Mouse (Mus musculus) bone marrow, adult 2 months (tissue): ENCODE results near the gene Rfx2. TPM values are rescaled to one million over a fixed set of nuclear protein-coding genes. Genes with fewer than 3 reads are reported as not detected.

Source experiments
- H3K27ac ChIP-seq: fragments of 200-500 bp; 2 replicates; pipeline ENCODE4 v1.5.1; 2012; ENCODE audit warnings: low read depth, mild to moderate bottlenecking, control low read depth, inconsistent platforms, low read length; ENCODE audit not compliant: control insufficient read depth, poor library complexity, insufficient read depth
- H3K4me1 ChIP-seq: fragments of 200-500 bp; 2 replicates; pipeline ENCODE4 v1.6.1; 2011; ENCODE audit warnings: low read length; ENCODE audit not compliant: control insufficient read depth, insufficient read depth
- H3K4me3 ChIP-seq: fragments of 200-500 bp; replicated peaks from 2 replicates; pipeline ENCODE3; 2011; ENCODE audit warnings: mild to moderate bottlenecking, low read depth, low read length, control low read depth; ENCODE audit not compliant: control insufficient read depth
- CTCF ChIP-seq: fragments of 200-500 bp; IDR thresholded peaks from 2 replicates; pipeline ENCODE4 v1.5.1; 2011; ENCODE audit warnings: low read length, control low read depth; ENCODE audit not compliant: control insufficient read depth, insufficient read depth
- POLR2A ChIP-seq: fragments of 200-500 bp; IDR thresholded peaks from 2 replicates; pipeline ENCODE4 v1.6.1; 2011; ENCODE audit warnings: low read depth, mild to moderate bottlenecking, control low read depth, low read length, borderline replicate concordance; ENCODE audit not compliant: control insufficient read depth
- WGBS: fragments of 180-500 bp; shearing (Covaris S2); methylation state at CpG from one replicate; pipeline ENCODE4 v1.1.7; 2018; 5-methylcytosine and 5-hydroxymethylcytosine counted together
- polyA plus RNA-seq: library from polyadenylated mRNA; stranded (reverse); fragments of >200 nt; gene quantifications from 2 replicates; pipeline ENCODE4 v1.2.4, GENCODE M21; 2011; ENCODE audit warnings: low replicate concordance; ENCODE audit not compliant: missing spikeins, insufficient read depth, insufficient read length

Gene Rfx2
- polyA plus RNA-seq, 1 experiment, result 16.2 TPM

DNA sequence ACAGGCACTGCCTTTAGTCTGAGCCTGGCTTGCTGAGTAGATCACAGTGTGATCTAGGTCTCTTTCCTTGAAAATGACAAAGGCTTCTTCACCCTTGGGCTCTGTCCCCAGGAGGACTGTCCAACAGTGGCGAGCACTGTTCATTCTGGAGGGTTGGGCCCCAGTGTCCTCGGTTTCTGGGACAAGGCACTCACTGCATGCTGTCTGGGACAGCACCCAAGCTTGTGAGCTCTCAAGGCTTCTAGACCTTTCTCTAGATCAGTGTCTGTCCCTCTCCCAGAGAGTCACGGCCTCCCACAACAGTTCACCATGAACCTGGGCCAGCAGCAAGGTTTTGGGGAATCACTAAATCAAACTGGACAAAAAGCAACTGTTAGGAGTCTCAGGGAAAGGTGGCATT is 38.2 kb downstream of the Rfx2 start:
- Histone ChIP-seq H3K4me1 (no peaks in the 10 kb centered on the region), H3K4me3 (no peak overlapping the region), H3K27ac (no peak overlapping the region)
- WGBS, result 85% methylated on average over 3 of the region's 3 CpGs
- TF ChIP-seq POLR2A, result no peak
- no peak for TF ChIP-seq CTCF

DNA sequence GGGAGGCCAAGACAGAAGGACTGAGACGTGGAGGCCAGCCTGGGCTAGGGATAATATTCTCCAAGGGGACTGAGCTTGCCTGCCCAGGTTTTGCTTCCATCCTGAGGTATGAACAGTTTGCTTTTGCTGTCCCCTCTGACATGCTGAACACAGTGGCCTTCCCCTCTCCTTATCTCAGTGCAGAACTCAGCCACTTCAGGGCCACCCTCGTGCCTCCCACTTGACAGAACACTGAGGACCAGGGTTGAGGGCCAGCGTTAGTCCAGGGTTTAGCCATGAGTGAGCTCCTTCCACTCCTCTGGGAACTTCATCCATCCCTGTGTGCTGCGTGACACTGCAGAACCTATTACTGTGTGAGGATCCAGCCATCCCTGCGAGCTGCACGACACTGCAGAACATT is 41.5 kb downstream of the Rfx2 start:
- Histone ChIP-seq H3K27ac (no peak overlapping the region), H3K4me3 (no peak overlapping the region), H3K4me1 (no peaks in the 10 kb centered on the region)
- 87% methylated on average over 6 of the region's 6 CpGs for WGBS
- TF ChIP-seq CTCF (no peak), POLR2A (no peak)

DNA sequence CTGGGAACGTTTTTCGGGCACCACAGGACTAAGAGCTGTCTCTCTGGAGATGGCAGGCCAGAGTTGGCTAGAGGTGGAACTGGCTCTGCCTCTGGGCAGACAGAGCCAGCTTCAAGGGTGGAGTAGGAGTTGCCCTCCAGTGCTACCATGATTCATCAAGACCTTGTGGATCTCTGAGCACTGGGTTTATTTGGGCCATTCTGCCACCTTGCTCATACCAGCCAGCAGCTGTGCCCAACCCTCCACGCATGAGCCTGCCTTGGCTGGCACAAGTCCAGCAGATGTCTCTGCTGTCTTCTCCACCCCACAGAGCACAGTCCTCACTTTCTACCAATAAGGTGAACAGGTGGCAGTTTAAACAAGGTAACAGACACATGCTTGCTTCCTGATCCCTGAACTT is 41.9 kb downstream of the Rfx2 start:
- 79% methylated on average over 3 of the region's 3 CpGs for WGBS
- Histone ChIP-seq H3K4me1 (no peaks in the 10 kb centered on the region), H3K27ac (no peak overlapping the region), H3K4me3 (no peak overlapping the region)
- TF ChIP-seq POLR2A, result no peak
- no peak for TF ChIP-seq CTCF

DNA sequence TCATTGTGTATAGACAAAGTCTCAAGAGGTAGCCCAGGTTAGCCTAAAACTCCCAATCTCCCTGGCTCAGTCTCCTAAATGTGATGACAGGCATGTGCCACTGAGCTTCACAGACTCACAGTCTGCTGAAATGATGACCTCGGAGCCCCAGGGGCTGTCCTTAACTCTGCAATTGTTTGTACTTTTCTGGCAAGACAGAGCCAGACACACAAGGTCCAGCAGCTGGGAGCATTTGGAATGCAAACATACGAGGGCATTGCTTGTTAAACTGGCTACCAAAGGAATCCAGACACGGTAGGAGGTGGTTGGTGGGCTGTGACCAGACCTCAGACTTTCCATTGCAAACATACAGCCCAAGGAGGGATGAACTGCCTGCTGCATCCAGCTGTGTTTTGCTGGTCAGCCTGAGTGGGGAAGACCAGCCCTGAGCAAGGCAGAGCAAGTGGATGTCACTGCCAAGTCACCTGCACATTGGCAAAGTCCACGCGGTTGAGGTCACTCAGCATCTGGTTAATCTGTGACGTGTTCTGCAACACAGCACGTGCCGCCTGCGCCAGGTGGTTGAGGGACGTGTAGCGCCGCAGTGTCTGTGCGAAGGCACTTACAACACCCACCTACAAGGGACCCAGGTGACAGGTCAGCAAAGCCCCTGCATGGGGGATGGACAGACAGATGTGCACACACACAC is 50.4 kb downstream of the Rfx2 start:
- H3K4me1 ChIP-seq, result no peaks in the 10 kb centered on the region
- no peak overlapping the region for H3K4me3 ChIP-seq
- TF ChIP-seq POLR2A, result no peak
- TF ChIP-seq CTCF, result no peak
- H3K27ac ChIP-seq, result no peak overlapping the region
- WGBS, result 93% methylated on average over 13 of the region's 13 CpGs

DNA sequence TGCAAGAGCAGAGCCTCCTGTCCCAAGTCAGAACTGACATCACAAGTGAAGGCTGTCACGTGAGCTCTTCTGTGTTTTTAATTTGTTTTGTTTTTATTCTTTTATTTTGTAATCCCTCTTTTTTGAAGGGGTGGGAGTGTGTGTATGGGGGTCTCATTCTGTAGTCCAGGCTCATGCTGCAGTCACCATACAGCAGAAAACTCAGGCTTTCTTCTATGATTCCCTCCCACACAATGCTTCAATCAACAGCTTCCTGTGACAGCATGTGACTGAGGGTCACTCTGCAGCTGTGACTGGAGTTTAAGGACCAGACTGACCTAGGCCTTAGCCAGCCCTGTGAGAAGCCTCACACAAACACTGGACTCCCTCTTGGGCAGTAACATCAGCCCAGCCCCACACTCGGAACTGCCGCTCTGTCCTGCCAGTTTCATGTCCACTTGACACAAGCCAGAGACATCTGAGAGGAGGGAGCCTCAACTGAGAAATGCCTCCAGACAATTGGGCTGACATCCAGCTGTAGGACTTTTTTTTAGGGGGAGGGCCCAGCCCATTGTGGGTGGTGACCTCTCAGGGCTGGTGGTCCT is 51.9 kb downstream of the Rfx2 start:
- 89% methylated on average over 3 of the region's 3 CpGs for WGBS
- Histone ChIP-seq H3K4me1 (no peaks in the 10 kb centered on the region), H3K27ac (no peak overlapping the region), H3K4me3 (no peak overlapping the region)
- TF ChIP-seq CTCF, result no peak
- TF ChIP-seq POLR2A, result no peak

DNA sequence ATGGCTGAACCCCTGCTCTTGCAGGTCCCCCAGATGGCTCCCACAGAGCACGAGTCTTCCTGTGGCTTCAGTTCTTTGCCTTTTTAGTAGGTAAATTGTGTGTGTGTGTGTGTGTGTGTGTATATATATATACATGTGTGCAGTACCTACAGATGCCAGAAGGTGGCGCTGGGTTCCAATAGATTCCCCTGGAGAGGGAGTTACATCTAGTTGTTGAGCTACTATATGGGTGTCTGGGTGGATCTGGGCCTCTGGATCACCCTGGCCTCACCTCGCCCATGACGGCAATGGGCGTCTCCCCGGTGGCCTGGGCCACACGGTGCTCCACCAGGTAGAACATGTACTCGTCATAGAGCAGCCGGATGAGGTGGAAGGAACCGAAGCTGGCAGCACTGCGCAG is 53.2 kb downstream of the Rfx2 start:
- H3K4me3 ChIP-seq, result no peak overlapping the region
- no peaks in the 10 kb centered on the region for H3K4me1 ChIP-seq
- WGBS, result 94% methylated on average over 11 of the region's 11 CpGs
- no peak overlapping the region for H3K27ac ChIP-seq
- no peak for TF ChIP-seq POLR2A

GRCm38 (mm10) chr17:56769950-56770349 is 60.9 kb downstream of the Rfx2 start, which contains the start of gene Prr22:
TSS of gene Prr22 (plus strand) at chr17:56770250.
- TF ChIP-seq CTCF, result no peak
- TF ChIP-seq POLR2A, result no peak
- Histone ChIP-seq H3K4me1 (no peaks in the 10 kb centered on the region), H3K27ac (no peak within 1 kb of the TSS), H3K4me3 (no peak within 1 kb of the TSS)
- WGBS, result 85% methylated on average over 5 of the region's 5 CpGs

DNA sequence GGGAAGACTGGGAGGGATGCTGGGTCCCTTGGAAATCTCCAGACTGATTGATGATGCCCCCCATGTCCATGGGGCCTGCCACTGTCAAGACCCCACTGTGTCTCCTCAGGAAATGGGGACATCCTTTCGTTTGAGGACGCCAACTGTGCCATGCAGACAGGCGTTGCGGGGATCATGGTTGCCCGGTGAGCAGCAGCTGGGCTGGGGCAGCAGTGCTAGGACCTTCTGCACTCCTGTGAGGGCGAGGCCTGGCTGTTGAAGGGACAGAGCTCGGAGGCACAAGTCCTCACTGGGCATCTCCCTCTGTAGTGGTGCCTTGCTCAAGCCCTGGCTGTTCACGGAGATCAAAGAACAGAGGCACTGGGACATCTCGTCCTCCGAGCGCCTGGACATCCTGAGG is 61.9 kb downstream of the Rfx2 start:
- 85% methylated on average over 11 of the region's 11 CpGs for WGBS
- no peaks in the 10 kb centered on the region for H3K4me1 ChIP-seq
- H3K4me3 ChIP-seq, result no peak overlapping the region
- TF ChIP-seq POLR2A, result no peak
- TF ChIP-seq CTCF, result no peak
- H3K27ac ChIP-seq, result no peak overlapping the region

DNA sequence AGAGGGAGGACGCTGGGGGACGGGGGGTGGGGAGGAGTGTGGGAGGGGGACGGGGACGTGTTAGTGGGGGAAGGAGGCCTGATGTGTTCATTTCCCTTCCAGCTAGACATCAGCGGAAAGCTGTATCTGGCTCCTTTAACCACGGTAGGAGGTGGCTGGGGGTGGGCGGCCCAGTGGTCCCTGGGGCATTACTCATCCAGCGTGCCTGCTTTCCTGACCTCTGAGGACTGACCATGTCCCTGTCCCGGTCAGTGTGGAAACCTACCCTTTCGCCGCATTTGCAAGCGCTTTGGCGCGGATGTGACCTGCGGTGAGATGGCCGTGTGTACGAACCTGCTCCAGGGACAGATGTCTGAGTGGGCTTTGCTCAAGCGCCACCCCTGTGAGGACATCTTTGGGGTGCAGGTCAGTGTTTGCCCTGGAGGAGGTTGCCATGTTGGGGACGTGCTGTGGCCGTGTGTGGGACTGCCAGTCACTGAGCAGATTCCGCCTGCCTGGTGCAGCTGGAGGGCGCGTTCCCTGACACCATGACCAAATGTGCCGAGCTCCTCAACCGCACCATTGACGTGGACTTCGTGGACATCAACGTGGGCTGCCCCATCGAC is 63.2 kb downstream of the Rfx2 start:
- no peak for TF ChIP-seq CTCF
- no peak for TF ChIP-seq POLR2A
- Histone ChIP-seq H3K4me3 (no peak overlapping the region), H3K4me1 (peaks cover 4% of the 10 kb centered on the region; the same call in 1 of the 2 replicates), H3K27ac (no peak overlapping the region)
- 94% methylated on average over 29 of the region's 29 CpGs for WGBS
